In the genomic region with DNA sequence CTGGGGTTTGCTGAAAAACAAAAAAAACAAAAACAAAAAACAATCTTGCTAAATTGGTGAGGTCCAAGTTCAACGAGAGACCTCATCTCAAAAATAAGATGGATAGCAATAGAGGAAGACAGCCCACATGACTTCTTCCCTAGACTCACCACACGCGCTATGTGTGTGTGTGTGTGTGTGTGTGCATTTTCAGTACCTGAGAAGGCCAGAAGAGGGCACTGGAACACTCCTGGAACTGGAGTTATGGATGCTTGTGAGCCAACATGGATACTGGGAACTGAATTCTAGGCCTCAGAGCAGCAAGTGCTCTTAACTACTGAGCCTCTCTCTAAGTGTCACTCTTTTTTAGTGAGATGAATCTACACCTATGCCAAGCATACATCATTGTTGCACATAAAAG, we compare ENCODE assay signal across 18 mouse cellular contexts. TPM values are rescaled to one million over a fixed set of nuclear protein-coding genes. Genes with fewer than 3 reads are reported as not detected.
DNase-seq lines count a peak whose midpoint lies in the region; ATAC-seq and TF ChIP-seq lines count a peak whose summit lies in the region.
"Had no signal": no experiment of that assay in that cellular context is flagged by ENCODE, and none has a peak within 500 bp of the region (broad histone marks: within the 10 kb centered on the region; RNA-seq: fewer than 3 reads in every experiment).

No protein-coding gene starts in this region.

- 93% methylated on average over 3 of the region's 3 CpGs for WGBS in intestine, embryonic 14.5 days
- 100% methylated on average over 3 of the region's 3 CpGs for WGBS in intestine, embryonic 15.5 days
- WGBS in lung, embryonic 14.5 days: 90% methylated on average over 3 of the region's 3 CpGs
- 98% methylated on average over 3 of the region's 3 CpGs for WGBS in lung, adult 2 months
- WGBS in small intestine, adult 2 months: 96% methylated on average over 3 of the region's 3 CpGs

- H3K27ac ChIP-seq in intestine, embryonic 14.5 days (ENCODE audit: low read depth): no peak overlapping the region
- no peak overlapping the region for H3K27ac ChIP-seq in intestine, embryonic 15.5 days
- no peak overlapping the region for H3K27ac ChIP-seq in lung, embryonic 14.5 days (ENCODE audit: low read depth)
- no peak overlapping the region for H3K27ac ChIP-seq in MEL (ENCODE audit: control insufficient read depth, low read depth, low read length)
- no peak overlapping the region for H3K27ac ChIP-seq in small intestine, adult 2 months (ENCODE audit: insufficient read depth, low read depth, low read length)
- H3K27ac ChIP-seq: forebrain, embryonic 15.5 days; hindbrain, embryonic 12.5 days; limb, embryonic 12.5 days; lung, embryonic 15.5 days had no signal

- H3K9ac ChIP-seq in intestine, embryonic 14.5 days (ENCODE audit: low read length): no peak overlapping the region
- no peak overlapping the region for H3K9ac ChIP-seq in intestine, embryonic 15.5 days
- no peak overlapping the region for H3K9ac ChIP-seq in lung, embryonic 14.5 days
- no peak overlapping the region for H3K9ac ChIP-seq in MEL (ENCODE audit: control insufficient read depth, low read depth, low read length, poor library complexity, severe bottlenecking)
- H3K9ac ChIP-seq: forebrain, embryonic 15.5 days; heart, embryonic 12.5 days; hindbrain, embryonic 12.5 days; limb, embryonic 12.5 days; lung, embryonic 15.5 days had no signal

- no peaks in the 10 kb centered on the region for H3K27me3 ChIP-seq in intestine, embryonic 14.5 days (replicated peaks; ENCODE audit: control insufficient read depth, insufficient read depth, low read length)
- H3K27me3 ChIP-seq in intestine, embryonic 15.5 days (replicated peaks): no peaks in the 10 kb centered on the region
- H3K27me3 ChIP-seq in lung, embryonic 14.5 days (ENCODE audit: insufficient read depth, low read length): no peaks in the 10 kb centered on the region
- no peaks in the 10 kb centered on the region for H3K27me3 ChIP-seq in MEL (ENCODE audit: control insufficient read depth in 1 of 2, insufficient read depth in 2 of 2, low read length in 2 of 2)
- no peaks in the 10 kb centered on the region for H3K27me3 ChIP-seq in small intestine, adult 2 months (ENCODE audit: control insufficient read depth, insufficient read depth, low read length)
- H3K27me3 ChIP-seq: CH12.LX; forebrain, embryonic 15.5 days; heart, embryonic 12.5 days; hindbrain, embryonic 12.5 days; limb, embryonic 12.5 days; lung, embryonic 15.5 days had no signal

- ATAC-seq in intestine, embryonic 14.5 days (replicated peaks; ENCODE audit: low FRiP score, low TSS enrichment, low read depth): no peak
- ATAC-seq in intestine, embryonic 15.5 days: no peak
- ATAC-seq in lung, embryonic 14.5 days (ENCODE audit: insufficient read depth): no peak
- ATAC-seq: forebrain, embryonic 15.5 days had no signal

- TF ChIP-seq CTCF in lung, embryonic 14.5 days (IDR thresholded peaks at IDR 0.05; ENCODE audit: low read depth): peak; percentile 41
- TF ChIP-seq CTCF in lung, adult 2 months (IDR thresholded peaks at IDR 0.05; ENCODE audit: insufficient read depth, low read length): no peak
- TF ChIP-seq CTCF in MEL (IDR thresholded peaks at IDR 0.05 in 2 of 3, conservative IDR thresholded peaks at IDR 0.05 in 1 of 3; ENCODE audit: control insufficient read depth in 1 of 3, insufficient read depth in 1 of 3, low read depth in 2 of 3, low read length in 3 of 3, poor library complexity in 1 of 3, severe bottlenecking in 1 of 3): peak in 2 of 3 experiments; percentile 22 to 31; a peak in 3 of 6 replicates
- 0 out of 2 replicates have a peak, but pooled peaks have one; percentile 10 for TF ChIP-seq CTCF in small intestine, adult 2 months (IDR thresholded peaks at IDR 0.05; ENCODE audit: extremely low read depth, insufficient read length, insufficient replicate concordance, low read depth, low read length)

- no peak for TF ChIP-seq POLR2A in lung, adult 2 months (IDR thresholded peaks at IDR 0.05; ENCODE audit: borderline replicate concordance, extremely low read depth, low read depth, low read length)
- TF ChIP-seq POLR2A in MEL (IDR thresholded peaks at IDR 0.05; ENCODE audit: control insufficient read depth in 1 of 2, insufficient read depth in 1 of 2, low read depth in 1 of 2, low read length in 2 of 2, poor library complexity in 1 of 2): no peak
- TF ChIP-seq POLR2A in small intestine, adult 2 months (IDR thresholded peaks at IDR 0.05; ENCODE audit: low read depth, low read length): no peak

- no peak overlapping the region for H3K4me3 ChIP-seq in intestine, embryonic 14.5 days (ENCODE audit: low read depth, low read length)
- H3K4me3 ChIP-seq in intestine, embryonic 15.5 days (replicated peaks): no peak overlapping the region
- no peak overlapping the region for H3K4me3 ChIP-seq in lung, embryonic 14.5 days (ENCODE audit: low read depth, low read length)
- no peak overlapping the region for H3K4me3 ChIP-seq in lung, adult 2 months (replicated peaks; ENCODE audit: extremely low read depth, low read depth, low read length)
- H3K4me3 ChIP-seq in MEL (ENCODE audit: control insufficient read depth in 1 of 2, insufficient read depth in 1 of 2, low read depth in 2 of 2, low read length in 2 of 2): no peak overlapping the region
- no peak overlapping the region for H3K4me3 ChIP-seq in small intestine, adult 2 months (ENCODE audit: low read depth, low read length)
- H3K4me3 ChIP-seq: forebrain, embryonic 15.5 days; heart, embryonic 12.5 days; hindbrain, embryonic 12.5 days; limb, embryonic 12.5 days; lung, embryonic 15.5 days; megakaryocyte, embryonic 14.5 days had no signal

- no peak overlapping the region for H3K4me2 ChIP-seq in intestine, embryonic 14.5 days (ENCODE audit: low read length)
- no peak overlapping the region for H3K4me2 ChIP-seq in intestine, embryonic 15.5 days (replicated peaks)
- no peak overlapping the region for H3K4me2 ChIP-seq in lung, embryonic 14.5 days
- H3K4me2 ChIP-seq: forebrain, embryonic 15.5 days; heart, embryonic 12.5 days; hindbrain, embryonic 12.5 days; limb, embryonic 12.5 days; lung, embryonic 15.5 days had no signal

- H3K4me1 ChIP-seq in intestine, embryonic 14.5 days (replicated peaks; ENCODE audit: control insufficient read depth, insufficient read depth, low read length): no peaks in the 10 kb centered on the region
- no peaks in the 10 kb centered on the region for H3K4me1 ChIP-seq in intestine, embryonic 15.5 days (replicated peaks)
- no peaks in the 10 kb centered on the region for H3K4me1 ChIP-seq in lung, embryonic 14.5 days (ENCODE audit: insufficient read depth)
- no peaks in the 10 kb centered on the region for H3K4me1 ChIP-seq in lung, adult 2 months (ENCODE audit: control insufficient read depth, insufficient read depth, low read length)
- no peaks in the 10 kb centered on the region for H3K4me1 ChIP-seq in MEL (ENCODE audit: control insufficient read depth in 1 of 2, insufficient read depth in 2 of 2, low read length in 2 of 2)
- H3K4me1 ChIP-seq in small intestine, adult 2 months (ENCODE audit: control insufficient read depth, insufficient read depth, insufficient read length, low read length): peaks cover 24% of the 10 kb centered on the region
- H3K4me1 ChIP-seq: forebrain, embryonic 15.5 days; hindbrain, embryonic 12.5 days; lung, embryonic 15.5 days had no signal

- peak; percentile 48 for DNase-seq in intestine, embryonic 14.5 days (ENCODE audit: low spot score)
- DNase-seq in lung, embryonic 14.5 days: no peak
- DNase-seq in lung, adult 2 months: no peak
- DNase-seq in MEL (ENCODE audit: low read depth, low spot score): peak; percentile 37
- no peak for DNase-seq in kidney, adult 8-10 months
- DNase-seq: adrenal gland, postnatal 36 days; gastrocnemius, postnatal 10 days; right cerebral cortex, postnatal 14 days; thymus, adult 18-20 months had no signal

- peaks cover 5% of the 10 kb centered on the region; the same call in 1 of the 2 replicates for H3K9me3 ChIP-seq in intestine, embryonic 14.5 days (ENCODE audit: control insufficient read depth, low read length)
- no peaks in the 10 kb centered on the region for H3K9me3 ChIP-seq in intestine, embryonic 15.5 days
- no peaks in the 10 kb centered on the region for H3K9me3 ChIP-seq in lung, embryonic 14.5 days (ENCODE audit: low read depth, low read length)
- H3K9me3 ChIP-seq in MEL (replicated peaks; ENCODE audit: insufficient read depth, low read length): no peaks in the 10 kb centered on the region
- H3K9me3 ChIP-seq: forebrain, embryonic 15.5 days; hindbrain, embryonic 12.5 days; lung, embryonic 15.5 days had no signal

- TF ChIP-seq RAD21 in MEL (IDR thresholded peaks at IDR 0.05; ENCODE audit: low read depth, low read length): no peak

- no peak for TF ChIP-seq EP300 in MEL (IDR thresholded peaks at IDR 0.05; ENCODE audit: low read depth in 1 of 2, low read length in 2 of 2)

- H3K79me2 ChIP-seq in MEL (ENCODE audit: control insufficient read depth, insufficient read depth, low read length, poor library complexity): no peaks in the 10 kb centered on the region

- H3K36me3 ChIP-seq in intestine, embryonic 14.5 days (ENCODE audit: control insufficient read depth, insufficient read depth, low read length): peaks cover 27% of the 10 kb centered on the region
- H3K36me3 ChIP-seq in intestine, embryonic 15.5 days: 0 out of 2 replicates have a peak, but pooled peaks cover 4% of the 10 kb centered on the region
- peaks cover 19% of the 10 kb centered on the region for H3K36me3 ChIP-seq in lung, embryonic 14.5 days (ENCODE audit: insufficient read depth)
- H3K36me3 ChIP-seq in MEL (ENCODE audit: control insufficient read depth in 1 of 2, insufficient read depth in 2 of 2, low read length in 2 of 2): no peaks in the 10 kb centered on the region; a peak in 1 of 4 replicates
- H3K36me3 ChIP-seq in small intestine, adult 2 months (ENCODE audit: control insufficient read depth, insufficient read depth, low read length): peaks cover 8% of the 10 kb centered on the region; the same call in 1 of the 2 replicates

TF ChIP-seq in MEL, 35 proteins besides CTCF, POLR2A, EP300 and RAD21 (continues in another document):
- TF ChIP-seq ZMIZ1 (IDR thresholded peaks at IDR 0.05; ENCODE audit: low read depth, low read length): no peak
- TF ChIP-seq E2F4 (IDR thresholded peaks at IDR 0.05; ENCODE audit: borderline replicate concordance, low read depth, low read length): no peak
- TF ChIP-seq USF2 (IDR thresholded peaks at IDR 0.05; ENCODE audit: borderline replicate concordance in 1 of 2, insufficient read depth in 1 of 2, low read depth in 1 of 2, low read length in 2 of 2): no peak
- TF ChIP-seq ZKSCAN1 (IDR thresholded peaks at IDR 0.05; ENCODE audit: low read depth, low read length): no peak

RNA-seq across cellular contexts. Expression of a gene that starts 13.1 kb away (rescaled TPM):
- 93.8 and 96.9 TPM in 2 replicates for polyA plus RNA-seq in intestine, embryonic 14.5 days (2014; fragmentation: Nextera tagmentation; extraction: Ambion mirVana)
- 101 and 106 TPM in 2 replicates for polyA plus RNA-seq in intestine, embryonic 15.5 days (2015; fragmentation: Nextera tagmentation; extraction: Ambion mirVana)
- 101 TPM in 2 replicates for polyA plus RNA-seq in lung, embryonic 14.5 days (2014; fragmentation: Nextera tagmentation; extraction: Ambion mirVana)
- 200 and 209 TPM in 2 replicates for polyA plus RNA-seq in lung, adult 2 months (2012; rRNA removed)
- total RNA-seq in MEL (2012; rRNA removed): 25.3 and 32.3 TPM in 2 replicates
- 10 to 100 TPM in 1 of 2 experiments, not detected in 1; 33.6 TPM for polyA plus RNA-seq in MEL (2012; ENCODE audit: insufficient read depth in 1 of 2, insufficient read length in 2 of 2, low read depth in 1 of 2, low replicate concordance in 2 of 2, missing spikeins in 1 of 2)
- 42.5 and 75.4 TPM in 2 replicates for polyA plus RNA-seq in small intestine, adult 2 months (2012; rRNA removed)

Comparison
In these comparisons a context has a peak if more than half of its experiments do, and no peak if none do; other contexts are left out.
1. DNase-seq: peak in intestine, embryonic 14.5 days (single experiment) and MEL (single experiment); none in lung, embryonic 14.5 days (single experiment), lung, adult 2 months (single experiment) and kidney, adult 8-10 months (0 of 2).